Mouse (Mus musculus) monocyte, adult 2 months (primary cell): ENCODE results near the gene 6030452D12Rik.

Source experiments
- DNase-seq, 2 experiments: peaks; one replicate each; pipeline ENCODE4 v3.0.0; 2022; ENCODE audit warnings: low spot score in 2 of 2, low read depth in 1 of 2

The 6030452D12Rik gene

DNA sequence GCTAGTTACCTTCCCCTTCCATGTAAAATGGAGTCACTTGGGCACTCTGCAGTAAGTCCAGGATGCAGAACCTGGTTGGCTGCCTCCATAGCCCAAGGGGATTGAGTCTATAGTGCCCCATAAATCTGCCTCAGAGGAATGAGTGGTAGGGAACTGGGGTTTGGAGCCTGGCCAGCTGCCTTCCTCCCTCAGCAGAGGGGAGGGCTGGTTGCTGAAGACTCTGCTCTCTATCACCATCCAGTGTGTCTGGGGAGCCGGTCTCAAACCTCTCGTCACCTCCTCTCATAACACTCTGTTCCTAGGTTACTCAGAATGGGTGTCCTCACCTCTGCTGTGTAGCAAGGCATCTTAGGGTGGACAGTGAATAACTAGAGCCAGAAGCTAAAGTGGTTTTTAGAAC is 16.3 kb downstream of the 6030452D12Rik start:
- DNase-seq, result no peak

GRCm38 (mm10) chr8:106518763-106519162 is 18.4 kb downstream of the 6030452D12Rik start:
- DNase-seq, result no peak

GRCm38 (mm10) chr8:106520578-106520977 is 20.3 kb downstream of the 6030452D12Rik start:
- DNase-seq, result no peak

GRCm38 (mm10) chr8:106521845-106522244 is 21.5 kb downstream of the 6030452D12Rik start:
- DNase-seq, result no peak

DNA sequence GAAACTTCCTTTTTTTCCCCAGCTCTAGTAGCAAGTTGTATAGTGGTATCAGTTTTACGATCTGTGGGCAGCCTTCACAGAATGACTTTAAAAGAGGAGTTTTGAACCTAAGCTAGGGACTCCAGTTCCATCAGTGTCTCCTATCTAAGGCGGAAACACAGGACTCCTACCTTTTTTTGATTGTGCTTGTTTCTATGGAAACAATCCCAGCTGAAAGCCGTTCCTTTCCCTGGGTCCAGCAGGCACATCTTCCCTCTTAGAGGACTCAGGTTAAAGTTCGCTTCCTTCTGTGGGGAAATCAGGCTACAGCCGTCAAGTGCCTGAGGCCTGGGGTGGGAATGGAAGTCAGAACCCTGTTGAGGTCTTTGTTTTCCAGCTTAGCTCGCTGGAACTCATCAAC is 26.4 kb downstream of the 6030452D12Rik start:
- DNase-seq, result no peak

DNA sequence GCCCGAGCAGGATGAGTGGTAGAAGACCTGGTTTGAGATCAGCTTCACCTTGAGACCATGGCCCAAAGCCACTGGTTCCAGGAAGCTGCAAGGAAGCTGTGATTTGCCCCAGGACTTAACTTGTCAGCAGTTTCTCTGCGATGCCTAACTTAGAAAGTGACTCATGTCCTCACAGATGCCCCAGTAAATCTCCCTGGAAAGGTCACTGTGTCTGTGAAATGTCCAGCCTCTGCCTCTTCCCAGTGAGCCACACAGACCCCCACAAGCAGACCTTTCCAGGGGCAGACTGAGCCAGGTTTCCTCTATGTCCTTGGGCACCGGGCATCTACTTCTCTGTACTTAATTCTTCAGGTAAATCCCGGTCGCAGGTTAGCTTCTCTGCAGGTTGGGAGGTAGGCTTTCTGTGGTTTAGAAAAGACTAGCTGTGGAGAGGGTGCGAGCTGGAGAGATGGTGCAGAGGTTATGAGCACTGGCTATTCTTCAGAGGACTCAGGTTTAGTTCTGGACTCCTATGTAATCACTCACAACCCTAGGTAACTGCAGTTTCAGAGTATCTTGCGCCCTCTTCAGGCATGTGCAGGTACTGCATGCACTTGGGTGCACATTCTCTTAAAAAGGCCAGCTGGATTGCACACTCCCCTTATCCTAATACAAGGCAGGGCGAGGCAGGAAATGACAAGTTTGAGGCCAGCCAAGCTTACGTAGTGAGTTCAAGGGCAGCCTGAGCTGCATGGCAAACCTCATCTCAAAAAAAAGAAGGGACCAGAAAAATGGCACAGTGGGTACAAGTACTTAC is 27.1 kb downstream of the 6030452D12Rik start:
- DNase-seq, result no peak

DNA sequence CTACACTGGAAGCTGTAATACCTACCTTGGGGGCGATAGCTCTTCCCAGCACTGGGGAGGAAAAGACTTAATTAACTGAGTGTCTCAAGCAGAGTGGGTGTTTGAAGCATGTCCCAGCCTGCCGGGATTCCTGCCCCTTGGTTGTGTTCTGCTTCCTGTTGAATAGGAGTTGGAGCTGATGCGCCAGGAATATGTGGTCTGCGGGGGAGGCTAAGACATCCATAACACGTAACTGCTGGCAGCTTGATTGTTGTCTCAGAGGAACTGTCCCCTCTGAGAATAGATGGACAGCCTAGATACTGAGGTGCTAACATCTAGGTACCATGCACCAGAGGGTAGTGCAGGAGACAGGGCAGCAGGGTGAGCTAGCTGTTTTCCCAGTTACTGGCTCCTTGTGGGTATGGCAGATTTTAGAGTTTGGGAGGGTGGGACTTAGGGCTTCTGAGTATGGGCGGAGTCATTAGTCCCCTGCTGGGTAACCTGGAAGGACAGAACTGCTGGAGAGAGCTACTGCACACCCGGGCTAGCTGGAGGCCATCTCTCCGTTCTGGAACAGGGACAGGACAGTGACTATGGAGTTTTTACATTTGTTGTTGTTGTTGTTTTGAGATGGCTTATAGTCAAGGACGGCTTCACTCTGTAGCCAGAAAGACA is 28.4 kb downstream of the 6030452D12Rik start:
- DNase-seq, result no peak

- no peak for DNase-seq
These were observed 29.7 kb downstream of the 6030452D12Rik start for GRCm38 (mm10) chr8:106529885-106530482.

DNA sequence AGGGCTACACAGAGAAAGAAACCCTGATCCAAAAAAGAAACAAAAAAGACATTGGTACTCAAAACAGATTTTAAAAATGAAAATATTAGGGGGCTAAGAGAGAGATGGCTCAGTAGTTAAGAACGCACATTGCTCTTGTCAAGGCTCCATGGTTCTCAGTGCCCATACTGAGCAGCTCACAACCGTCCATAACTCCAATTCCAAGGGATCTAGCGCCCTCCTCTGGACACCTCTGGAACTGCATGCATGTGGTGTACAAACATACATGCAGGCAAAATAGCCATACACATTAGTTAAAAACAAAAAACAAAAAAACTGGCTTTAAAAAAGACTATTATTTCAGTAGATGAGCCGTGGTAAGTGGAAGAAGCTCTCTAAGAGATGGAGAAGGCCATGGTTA is 30.2 kb downstream of the 6030452D12Rik start:
- DNase-seq, result no peak

DNA sequence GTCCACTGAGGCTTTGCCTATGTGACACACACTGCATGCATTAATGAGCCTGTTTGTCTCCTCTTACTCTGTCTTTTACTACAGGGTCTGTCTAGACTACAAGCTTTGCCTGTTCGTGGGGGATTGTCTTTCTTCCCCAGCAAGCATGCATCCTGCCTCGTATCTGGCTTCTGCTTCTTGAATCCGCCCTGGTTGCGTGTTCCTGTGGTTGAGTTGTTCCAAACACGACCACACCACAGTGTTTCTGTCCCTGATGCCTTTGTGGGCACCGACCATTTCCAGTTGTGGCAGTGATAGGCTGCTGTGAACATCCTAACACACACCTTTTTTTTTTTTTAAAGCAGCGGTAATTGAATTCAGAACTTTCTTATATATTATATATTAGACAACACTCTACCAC is 33.4 kb downstream of the 6030452D12Rik start:
- DNase-seq, result no peak

GRCm38 (mm10) chr8:106534449-106534848 is 34.1 kb downstream of the 6030452D12Rik start:
- peak in 1 of 2 experiments; percentile 18 for DNase-seq

DNA sequence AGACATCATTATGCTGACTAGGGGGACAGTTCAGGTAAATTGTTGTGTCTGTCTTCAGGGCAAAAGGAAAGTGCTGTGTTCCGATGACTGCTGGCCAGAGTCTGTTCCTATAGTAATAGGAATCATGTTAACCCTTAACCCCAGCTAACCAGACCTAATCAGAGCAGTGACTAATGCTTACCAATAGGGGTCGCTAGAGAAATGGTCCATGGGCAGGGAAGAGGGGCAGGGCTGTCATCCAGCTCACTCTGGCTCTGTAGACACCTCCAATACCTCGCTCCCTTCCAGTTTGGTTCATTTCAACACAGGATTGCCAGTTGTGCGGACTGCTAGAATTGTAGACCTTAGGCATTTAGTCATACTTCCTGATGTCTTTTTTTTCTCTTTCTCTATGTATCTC is 35.1 kb downstream of the 6030452D12Rik start:
- no peak for DNase-seq

DNA sequence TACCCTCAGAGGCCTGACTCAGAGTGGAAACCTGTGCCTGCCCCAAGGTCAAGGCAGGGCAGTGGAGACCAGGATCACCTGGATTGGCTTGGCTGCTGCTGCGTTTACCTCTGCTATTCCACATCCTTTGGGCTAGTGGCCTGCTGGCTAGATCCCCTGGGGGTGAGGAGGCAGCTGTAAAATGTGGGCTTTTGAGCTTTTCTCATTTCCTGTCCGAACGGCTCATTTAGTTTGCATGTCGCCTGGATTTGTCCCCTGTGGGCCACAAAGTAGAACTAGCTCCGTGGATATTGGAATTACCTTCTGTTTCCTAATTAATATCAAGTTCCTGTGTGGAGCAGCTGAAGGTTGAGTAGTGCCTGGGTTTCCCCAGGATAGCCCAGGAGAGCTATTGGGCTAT is 38.9 kb downstream of the 6030452D12Rik start:
- DNase-seq, result no peak

DNA sequence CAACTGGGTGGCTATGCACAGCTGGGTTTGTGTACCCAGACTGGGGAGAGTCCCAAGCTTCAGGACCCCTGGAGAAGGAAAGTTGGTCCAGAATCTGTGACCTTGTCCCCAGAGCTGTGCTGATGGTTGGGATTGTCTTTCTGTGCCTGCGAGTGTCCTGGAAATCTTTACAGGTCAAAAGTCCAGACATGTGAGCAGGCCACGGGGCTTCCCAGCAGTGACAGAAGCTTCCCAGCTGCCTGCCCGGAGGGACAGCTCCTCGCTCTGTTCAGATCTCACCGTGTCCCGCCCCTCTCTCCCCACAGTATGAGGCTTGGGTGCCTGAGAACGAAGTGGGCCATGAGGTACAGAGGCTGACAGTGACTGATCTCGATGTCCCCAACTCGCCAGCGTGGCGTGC is 40.7 kb downstream of the 6030452D12Rik start:
- no peak for DNase-seq

DNA sequence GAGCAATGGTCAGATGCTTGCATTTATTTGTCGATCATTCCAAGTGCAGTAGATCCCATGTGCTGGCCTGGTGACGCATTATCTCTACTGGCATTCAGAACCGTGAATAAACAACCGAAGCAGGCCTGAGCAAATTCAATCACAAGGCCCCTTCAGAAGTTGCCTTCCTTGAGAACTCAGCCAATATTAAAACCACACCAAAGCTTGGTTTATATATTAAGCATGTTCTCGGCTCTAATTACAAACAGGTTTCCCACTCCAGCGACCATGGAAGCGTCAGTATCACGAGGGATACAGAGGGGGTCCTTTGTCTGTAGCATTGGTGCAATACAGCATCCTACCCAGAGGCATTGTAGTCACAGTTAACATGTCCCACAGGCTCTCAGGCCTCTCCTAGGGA is 42.7 kb downstream of the 6030452D12Rik start:
- no peak for DNase-seq

- peak in 1 of 2 experiments; percentile 19 for DNase-seq
These were observed 44.8 kb downstream of the 6030452D12Rik start for GRCm38 (mm10) chr8:106545149-106545548.

DNA sequence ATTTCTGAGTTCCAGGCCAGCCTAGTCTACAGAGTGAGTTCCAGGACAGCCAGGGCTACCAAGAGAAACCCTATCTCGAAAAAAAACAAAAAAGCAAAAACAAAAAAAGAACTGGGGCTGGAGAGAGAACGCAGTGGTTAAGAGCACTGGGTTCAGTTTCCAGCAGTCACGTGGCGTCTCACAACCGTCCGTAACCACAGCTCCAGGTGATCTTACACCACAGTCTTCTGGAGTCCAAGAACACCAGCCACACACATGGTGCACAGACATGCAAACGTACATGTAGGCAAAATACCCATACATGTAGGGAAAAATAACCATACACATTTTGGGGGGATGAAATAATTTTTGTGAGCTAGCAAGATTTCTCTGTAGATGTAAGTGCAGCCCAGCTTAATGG is 46.4 kb downstream of the 6030452D12Rik start:
- DNase-seq, result no peak

- no peak for DNase-seq
These were observed 48.1 kb downstream of the 6030452D12Rik start for GRCm38 (mm10) chr8:106548366-106548936.

DNA sequence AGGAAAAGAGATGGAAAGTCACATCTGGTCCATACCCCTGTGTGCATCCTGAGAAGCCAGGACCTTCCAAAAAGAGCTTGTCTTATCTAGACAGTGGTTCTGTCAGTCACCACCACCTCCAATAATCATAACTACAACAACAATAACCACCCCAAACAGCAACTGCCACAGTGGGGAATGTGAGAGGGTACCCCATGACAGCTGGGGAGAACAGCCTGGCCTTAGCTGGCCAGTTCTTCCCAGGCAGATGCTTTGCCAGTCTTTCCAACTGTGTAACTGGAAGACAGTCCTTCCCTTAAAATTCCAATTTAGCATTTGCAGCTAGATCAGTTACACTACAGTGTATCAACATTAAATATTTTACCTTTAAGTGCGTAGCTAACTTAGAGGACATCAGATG is 50.6 kb downstream of the 6030452D12Rik start:
- no peak for DNase-seq

DNA sequence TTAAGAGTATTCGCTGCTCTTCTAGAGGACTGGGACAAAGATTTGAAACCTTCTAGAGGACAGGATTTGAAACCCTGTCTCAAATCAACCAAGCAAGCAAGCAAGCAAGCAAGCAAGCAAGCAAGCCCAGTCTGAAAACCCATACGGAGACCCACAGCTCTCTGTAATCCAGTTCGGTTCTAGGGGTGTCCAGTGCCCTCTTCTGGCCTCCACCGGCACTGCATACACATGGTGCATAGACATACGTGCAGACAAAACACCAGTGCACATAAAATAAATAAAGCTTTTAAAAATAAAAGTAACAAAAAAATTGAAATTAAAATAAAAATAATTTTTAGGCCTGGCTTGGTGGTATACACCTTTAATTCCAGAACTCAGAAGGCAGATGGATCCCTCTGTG is 53.7 kb downstream of the 6030452D12Rik start:
- DNase-seq, result no peak

DNA sequence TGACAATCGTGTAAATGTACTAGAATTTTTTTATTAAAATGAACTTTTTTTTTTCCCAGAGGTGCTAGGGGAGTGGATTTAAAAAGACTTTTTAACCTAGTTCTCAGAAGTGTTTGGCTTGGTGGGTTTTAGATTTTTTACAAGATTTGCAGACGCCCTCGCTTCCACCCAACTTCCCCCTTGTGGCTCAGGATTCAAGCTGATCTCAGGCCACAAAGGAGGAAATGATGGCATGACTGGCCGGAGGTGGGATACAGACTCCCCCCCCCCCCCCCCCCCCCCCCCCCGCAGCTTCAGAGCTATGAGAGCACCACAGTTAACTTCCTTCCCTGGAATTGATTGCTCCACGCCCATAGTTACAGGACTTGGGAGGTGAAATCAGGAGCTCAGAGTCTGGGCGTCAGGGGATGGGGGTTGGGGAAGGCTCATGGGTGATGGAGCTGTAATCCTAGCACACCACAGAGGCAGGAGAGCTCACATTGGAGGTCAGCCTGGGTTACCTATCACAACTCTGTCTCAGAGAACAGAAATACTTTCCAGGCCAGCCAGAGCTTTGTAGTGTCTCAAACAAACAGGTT is 55.8 kb downstream of the 6030452D12Rik start:
- DNase-seq, result no peak
